Mouse (Mus musculus) hindbrain, postnatal 0 days (tissue): Measurements from ENCODE around the gene Donson. TPM values are rescaled to one million over a fixed set of nuclear protein-coding genes. Genes with fewer than 3 reads are reported as not detected.
A peak's percentile ranks its signal among the peaks of the same experiment; 100 is the strongest.

ENCODE experiments used
- ATAC-seq: fragments of 200-750 bp; cut with Nextera tagmentation; 2 replicates; pipeline ENCODE4 v1.8.0; 2017; ENCODE audit warnings: mild to moderate bottlenecking, moderate TSS enrichment, moderate library complexity
- DNase-seq: peaks from one replicate; pipeline ENCODE4 v3.0.0-alpha.2; 2015; ENCODE audit warnings: low spot score
- H3K27ac ChIP-seq: fragments of 300-500 bp; sonication (generic); 2 replicates; pipeline ENCODE4 v1.5.1; 2014; ENCODE audit warnings: mild to moderate bottlenecking
- H3K27me3 ChIP-seq: fragments of 300-500 bp; sonication (generic); 2 replicates; pipeline ENCODE4 v1.6.1; 2014; ENCODE audit warnings: low read length, mixed read lengths; ENCODE audit not compliant: insufficient read depth
- H3K36me3 ChIP-seq: fragments of 300-500 bp; sonication (generic); 2 replicates; pipeline ENCODE4 v1.6.1; 2014; ENCODE audit warnings: low read length, mixed read lengths; ENCODE audit not compliant: insufficient read depth
- H3K4me1 ChIP-seq: fragments of 300-500 bp; sonication (generic); 2 replicates; pipeline ENCODE4 v1.6.1; 2014; ENCODE audit warnings: antibody characterized with exemption, low read length, mixed read lengths; ENCODE audit not compliant: insufficient read depth
- H3K4me2 ChIP-seq: fragments of 300-500 bp; sonication (generic); 2 replicates; pipeline ENCODE4 v1.6.1; 2014; ENCODE audit warnings: low read depth, mild to moderate bottlenecking, low read length, moderate library complexity, mixed read lengths
- H3K4me3 ChIP-seq: fragments of 300-500 bp; sonication (generic); 2 replicates; pipeline ENCODE4 v1.5.1; 2014; ENCODE audit warnings: low read length
- H3K9ac ChIP-seq: fragments of 300-500 bp; sonication (generic); replicated peaks from 2 replicates; pipeline ENCODE4 v1.6.1; 2014; ENCODE audit warnings: mild to moderate bottlenecking, low read length, moderate library complexity, mixed read lengths
- H3K9me3 ChIP-seq: fragments of 300-500 bp; sonication (generic); 2 replicates; pipeline ENCODE4 v1.6.1; 2016; ENCODE audit warnings: low read length, mixed read lengths
- CTCF ChIP-seq: IDR thresholded peaks from 2 replicates; pipeline ENCODE4 v1.5.1; 2016; ENCODE audit warnings: antibody characterized with exemption, control low read depth, low read depth
- WGBS: fragments of 180-500 bp; shearing (Covaris S2); extraction: QIAGEN DNeasy Blood & Tissue Kit; methylation state at CpG from one replicate; pipeline ENCODE4 v1.1.7; 2014; 5-methylcytosine and 5-hydroxymethylcytosine counted together
- polyA plus RNA-seq: library from polyadenylated mRNA; unstranded; fragments of >200 nt; fragmentation: Nextera tagmentation; extraction: Ambion mirVana; gene quantifications from 2 replicates; pipeline ENCODE4 v1.2.1, GENCODE M21; 2015
- total RNA-seq: library from RNA; depleted of rRNA; stranded (reverse); fragments of >200 nt; gene quantifications from 2 replicates; pipeline ENCODE4 v1.2.3, GENCODE M21; 2014; rRNA removed

Gene Donson
- total RNA-seq, result 20.4 and 24.2 TPM in 2 replicates
- polyA plus RNA-seq, result 15.3 and 15.7 TPM in 2 replicates

GRCm38 (mm10) chr16:91688619-91689334 is at the start of gene Donson:
Gene Donson, minus strand, starts transcription at chr16:91688770.
- peak; percentile 99 for ATAC-seq
- peak; percentile 97 for DNase-seq
- Histone ChIP-seq H3K4me3 (peak within 1 kb of the TSS; percentile 93), H3K9me3 (no peaks in the 10 kb centered on the region), H3K27ac (peak within 1 kb of the TSS; percentile 88), H3K36me3 (peaks cover 31% of the 10 kb centered on the region), H3K4me2 (peak within 1 kb of the TSS; percentile 87), H3K27me3 (no peaks in the 10 kb centered on the region), H3K9ac (peak within 1 kb of the TSS; percentile 90), H3K4me1 (no peaks in the 10 kb centered on the region)
- under 1% methylated on average over 45 of the region's 71 CpGs for WGBS
- no peak for TF ChIP-seq CTCF

- WGBS, result 74% methylated on average over 7 of the region's 7 CpGs
- DNase-seq, result no peak
- Histone ChIP-seq H3K4me1 (peaks cover 4% of the 10 kb centered on the region; the same call in 1 of the 2 replicates), H3K36me3 (no peaks in the 10 kb centered on the region), H3K4me2 (no peak overlapping the region), H3K27ac (no peak overlapping the region), H3K4me3 (no peak overlapping the region), H3K9ac (no peak overlapping the region), H3K9me3 (no peaks in the 10 kb centered on the region), H3K27me3 (no peaks in the 10 kb centered on the region)
- no peak for ATAC-seq
- no peak for TF ChIP-seq CTCF
These were observed 47.7 kb upstream of the Donson start for GRCm38 (mm10) chr16:91736046-91736816.

GRCm38 (mm10) chr16:91734771-91735170 is 46.2 kb upstream of the Donson start:
- peaks cover 4% of the 10 kb centered on the region; the same call in 1 of the 2 replicates for H3K4me1 ChIP-seq
- TF ChIP-seq CTCF, result no peak
- ATAC-seq, result no peak

GRCm38 (mm10) chr16:91732816-91733215 is 44.2 kb upstream of the Donson start:
- H3K4me2 ChIP-seq, result no peak overlapping the region
- H3K27ac ChIP-seq, result no peak overlapping the region
- DNase-seq, result no peak
- H3K9ac ChIP-seq, result no peak overlapping the region
- TF ChIP-seq CTCF, result no peak
- H3K4me1 ChIP-seq, result peaks cover 4% of the 10 kb centered on the region; the same call in 1 of the 2 replicates
- ATAC-seq, result no peak
- WGBS, result 74% methylated on average over 2 of the region's 2 CpGs
- H3K27me3 ChIP-seq, result no peaks in the 10 kb centered on the region
- H3K9me3 ChIP-seq, result no peaks in the 10 kb centered on the region
- no peaks in the 10 kb centered on the region for H3K36me3 ChIP-seq
- H3K4me3 ChIP-seq, result no peak overlapping the region

More at GRCm38 (mm10) chr16:91734771-91735170, 46.2 kb upstream of the Donson start:
- H3K4me3 ChIP-seq, result no peak overlapping the region
- 47% methylated on average over 5 of the region's 5 CpGs for WGBS
- H3K27me3 ChIP-seq, result no peaks in the 10 kb centered on the region
- H3K4me2 ChIP-seq, result no peak overlapping the region
- H3K27ac ChIP-seq, result no peak overlapping the region
- H3K9ac ChIP-seq, result no peak overlapping the region
- DNase-seq, result peak; percentile 38
- no peaks in the 10 kb centered on the region for H3K36me3 ChIP-seq
- H3K9me3 ChIP-seq, result no peaks in the 10 kb centered on the region

- no peaks in the 10 kb centered on the region for H3K36me3 ChIP-seq
- H3K4me3 ChIP-seq, result peak overlapping the region; percentile 71
- under 1% methylated on average over 11 of the region's 11 CpGs for WGBS
- ATAC-seq (no peak), DNase-seq (no peak)
- peak overlapping the region; percentile 96 for H3K27ac ChIP-seq
- peak overlapping the region; percentile 72 for H3K4me2 ChIP-seq
- no peaks in the 10 kb centered on the region for H3K27me3 ChIP-seq
- no peak for TF ChIP-seq CTCF
- H3K9me3 ChIP-seq, result no peaks in the 10 kb centered on the region
- peaks cover 3% of the 10 kb centered on the region; the same call in 1 of the 2 replicates for H3K4me1 ChIP-seq
- peak overlapping the region; percentile 83 for H3K9ac ChIP-seq
These were observed 41.9 kb upstream of the Donson start for GRCm38 (mm10) chr16:91730446-91730845.

GRCm38 (mm10) chr16:91729821-91730441 is 41.4 kb upstream of the Donson start:
- DNase-seq (peak; percentile 61), ATAC-seq (no peak)
- Histone ChIP-seq H3K27me3 (no peaks in the 10 kb centered on the region), H3K4me1 (peaks cover 3% of the 10 kb centered on the region; the same call in 1 of the 2 replicates), H3K9ac (peak overlapping the region; percentile 83), H3K4me2 (peak overlapping the region; percentile 72), H3K4me3 (peak overlapping the region; percentile 71), H3K9me3 (no peaks in the 10 kb centered on the region), H3K36me3 (no peaks in the 10 kb centered on the region), H3K27ac (peak overlapping the region; percentile 96)
- WGBS, result under 1% methylated on average over 35 of the region's 44 CpGs
- TF ChIP-seq CTCF, result no peak
